Mouse (Mus musculus): Measurements from ENCODE around the gene Jakmip3. TPM values are rescaled to one million over a fixed set of nuclear protein-coding genes. Genes with fewer than 3 reads are reported as not detected.
A peak's percentile ranks its signal among the peaks of the same experiment; 100 is the strongest.

Jakmip3 gene
- total and polyA plus RNA-seq, 3 experiments, result not detected

DNA sequence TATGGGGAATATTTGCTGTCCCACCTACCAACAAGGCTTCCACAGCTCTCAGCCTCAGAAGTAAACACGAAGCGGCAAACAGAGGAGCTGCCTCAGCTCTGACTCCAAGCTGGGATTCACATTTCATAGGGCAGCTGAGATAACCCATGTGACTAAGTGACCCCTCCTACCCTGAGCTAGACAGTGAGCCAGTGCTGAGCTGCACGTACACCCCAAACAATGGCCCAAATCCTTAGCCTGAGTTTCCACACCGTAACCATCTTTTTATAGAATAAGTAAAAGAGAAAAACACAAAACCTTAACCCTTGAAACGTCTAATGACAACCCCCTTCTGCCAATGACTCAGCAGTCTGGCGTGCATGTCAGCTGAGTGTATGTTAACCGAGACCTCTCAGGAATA is 33.5 kb upstream of the Jakmip3 start:
- Histone ChIP-seq H3K79me2 (replicated peaks; ENCODE audit: control insufficient read depth, extremely low read depth, insufficient read depth, poor library complexity, severe bottlenecking) (no peaks in the 10 kb centered on the region), H3K4me3 (replicated peaks in 1 of 3; ENCODE audit: low read depth in 2 of 3, low read length in 2 of 3, poor library complexity in 1 of 3) (peak overlapping the region in 2 of 3 experiments; percentile 0 to 95), H3K36me3 (replicated peaks in 1 of 2; ENCODE audit: control insufficient read depth in 1 of 2, insufficient read depth in 1 of 2, low read length in 1 of 2) (no peaks in the 10 kb centered on the region), H3K4me2 (ENCODE audit: insufficient read depth, low read depth, poor library complexity, severe bottlenecking) (peak overlapping the region; percentile 19), H3K4me1 (ENCODE audit: control insufficient read depth in 1 of 2, insufficient read depth in 2 of 2) (peaks cover 12 to 39% of the 10 kb centered on the region in 2 experiments), H3K9me3 (replicated peaks; ENCODE audit: low read length) (no peaks in the 10 kb centered on the region), H3K9ac (ENCODE audit: insufficient read depth, low read depth) (no peak overlapping the region; the same call in 1 of the 2 replicates), H3K27ac (ENCODE audit: insufficient read depth, low read depth) (no peak overlapping the region), H3K27me3 (replicated peaks) (peaks cover 10% of the 10 kb centered on the region)
- in situ Hi-C loops (cut with MboI; ENCODE audit: low pct_ligation_motif_present, low pct_unique_long_range_greater_than_20kb, low sequenced_read_pairs), result no loop called here
- TF ChIP-seq MEF2A (IDR thresholded peaks at IDR 0.05; ENCODE audit: borderline replicate concordance, low read depth, low read length) (peak; percentile 49; the same call in 1 of the 2 replicates), RAD21 (IDR thresholded peaks at IDR 0.05; ENCODE audit: low read depth, low read length) (no peak), NRF1 (IDR thresholded peaks at IDR 0.05; ENCODE audit: low read depth, low read length) (no peak), TCF12 (IDR thresholded peaks at IDR 0.05; ENCODE audit: low read depth, low read length) (peak; percentile 25; the same call in 1 of the 2 replicates), BHLHE40 (IDR thresholded peaks at IDR 0.05; ENCODE audit: low read depth, low read length) (peak; percentile 89), ETS1 (conservative IDR thresholded peaks at IDR 0.05; ENCODE audit: low read depth, low read length) (peak; percentile 86), MXI1 (IDR thresholded peaks at IDR 0.05; ENCODE audit: low read depth, low read length) (peak; percentile 71; the same call in 1 of the 2 replicates), SIN3A (IDR thresholded peaks at IDR 0.05; ENCODE audit: low read length) (peak; percentile 65; the same call in 1 of the 2 replicates), ZMIZ1 (IDR thresholded peaks at IDR 0.05; ENCODE audit: low read depth, low read length) (no peak), USF1 (IDR thresholded peaks at IDR 0.05; ENCODE audit: low read depth, low read length) (peak; percentile 58), POLR2A (IDR thresholded peaks at IDR 0.05; ENCODE audit: low read depth, low read length) (no peak), CHD1 (IDR thresholded peaks at IDR 0.05; ENCODE audit: low read depth, low read length) (0 out of 2 replicates have a peak, but pooled peaks have one; percentile 44), TBP (conservative IDR thresholded peaks at IDR 0.05; ENCODE audit: low read depth, low read length) (0 out of 2 replicates have a peak, but pooled peaks have one; percentile 20), ZC3H11A (IDR thresholded peaks at IDR 0.05; ENCODE audit: low read depth, low read length) (no peak), ZNF384 (IDR thresholded peaks at IDR 0.05; ENCODE audit: low read depth, low read length) (no peak), IRF4 (IDR thresholded peaks at IDR 0.05; ENCODE audit: low read depth, low read length) (no peak), MAZ (IDR thresholded peaks at IDR 0.05; ENCODE audit: low read depth, low read length) (no peak; the same call in 1 of the 2 replicates), USF2 (conservative IDR thresholded peaks at IDR 0.05; ENCODE audit: low read depth, low read length) (0 out of 2 replicates have a peak, but pooled peaks have one; percentile 11), MAFK (IDR thresholded peaks at IDR 0.05; ENCODE audit: insufficient replicate concordance, low read length) (peak; percentile 64; the same call in 1 of the 2 replicates)
- peak; percentile 21 for DNase-seq (ENCODE audit: extremely low read depth)
- dilution Hi-C loops (cut with MboI; ENCODE audit: extremely low pct_ligation_motif_present, extremely low pct_unique_long_range_greater_than_20kb, low sequenced_read_pairs), result no loop called here

DNA sequence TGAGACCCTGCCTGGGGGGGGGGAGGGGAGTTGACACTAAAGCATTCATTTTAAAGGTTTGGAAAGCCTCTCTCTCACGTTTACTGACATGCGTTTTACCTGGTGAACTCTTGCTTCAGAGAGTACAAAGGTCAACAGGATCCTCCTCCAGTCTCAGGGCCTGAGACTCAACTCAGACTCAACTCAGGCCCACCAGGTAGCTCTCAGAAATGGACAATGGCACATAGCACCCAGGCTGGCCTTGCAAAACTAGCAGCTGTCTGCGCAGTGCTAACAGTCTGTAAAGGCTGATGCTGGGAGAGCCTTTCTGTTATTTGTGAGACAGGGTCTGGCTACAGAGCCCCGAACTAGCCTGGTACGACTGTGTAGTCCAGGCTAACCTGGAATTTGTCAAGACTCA is 32.6 kb upstream of the Jakmip3 start:
- in situ Hi-C loops (cut with MboI; ENCODE audit: low pct_ligation_motif_present, low pct_unique_long_range_greater_than_20kb, low sequenced_read_pairs), result no loop called here

More for the DNA sequence above, 32.6 kb upstream of the Jakmip3 start:
- Histone ChIP-seq H3K4me3 (replicated peaks in 1 of 3; ENCODE audit: low read depth in 2 of 3, low read length in 2 of 3, poor library complexity in 1 of 3) (peak overlapping the region in 1 of 3 experiments; percentile 95), H3K4me1 (ENCODE audit: control insufficient read depth in 1 of 2, insufficient read depth in 2 of 2) (peaks cover 12 to 39% of the 10 kb centered on the region in 2 experiments), H3K4me2 (ENCODE audit: insufficient read depth, low read depth, poor library complexity, severe bottlenecking) (peak overlapping the region; percentile 91; the same call in 1 of the 2 replicates), H3K9me3 (replicated peaks; ENCODE audit: low read length) (no peaks in the 10 kb centered on the region), H3K27ac (ENCODE audit: insufficient read depth, low read depth) (no peak overlapping the region), H3K36me3 (replicated peaks in 1 of 2; ENCODE audit: control insufficient read depth in 1 of 2, insufficient read depth in 1 of 2, low read length in 1 of 2) (no peaks in the 10 kb centered on the region), H3K79me2 (replicated peaks; ENCODE audit: control insufficient read depth, extremely low read depth, insufficient read depth, poor library complexity, severe bottlenecking) (no peaks in the 10 kb centered on the region), H3K9ac (ENCODE audit: insufficient read depth, low read depth) (no peak overlapping the region), H3K27me3 (replicated peaks) (peaks cover 12% of the 10 kb centered on the region)
- TF ChIP-seq ELF1 (IDR thresholded peaks at IDR 0.05; ENCODE audit: low read depth, low read length) (no peak), MXI1 (IDR thresholded peaks at IDR 0.05; ENCODE audit: low read depth, low read length) (no peak), PAX5 (IDR thresholded peaks at IDR 0.05; ENCODE audit: low read length) (no peak), RAD21 (IDR thresholded peaks at IDR 0.05; ENCODE audit: low read depth, low read length) (no peak), TBP (conservative IDR thresholded peaks at IDR 0.05; ENCODE audit: low read depth, low read length) (no peak), JUND (conservative IDR thresholded peaks at IDR 0.05; ENCODE audit: low read depth, low read length) (no peak), MAFK (IDR thresholded peaks at IDR 0.05; ENCODE audit: insufficient replicate concordance, low read length) (no peak), GABPA (IDR thresholded peaks at IDR 0.05; ENCODE audit: insufficient replicate concordance, low read depth, low read length) (no peak), TCF12 (IDR thresholded peaks at IDR 0.05; ENCODE audit: low read depth, low read length) (no peak), NELFE (IDR thresholded peaks at IDR 0.05; ENCODE audit: low read depth, low read length) (no peak), USF1 (IDR thresholded peaks at IDR 0.05; ENCODE audit: low read depth, low read length) (no peak), ETS1 (conservative IDR thresholded peaks at IDR 0.05; ENCODE audit: low read depth, low read length) (no peak), HCFC1 (IDR thresholded peaks at IDR 0.05; ENCODE audit: low read depth, low read length) (no peak), E2F4 (IDR thresholded peaks at IDR 0.05; ENCODE audit: insufficient replicate concordance, low read depth, low read length) (no peak), ZNF384 (IDR thresholded peaks at IDR 0.05; ENCODE audit: low read depth, low read length) (no peak), IRF4 (IDR thresholded peaks at IDR 0.05; ENCODE audit: low read depth, low read length) (no peak), MYC (IDR thresholded peaks at IDR 0.05; ENCODE audit: low read depth, low read length) (no peak), ZC3H11A (IDR thresholded peaks at IDR 0.05; ENCODE audit: low read depth, low read length) (no peak)
- no peak for DNase-seq (ENCODE audit: extremely low read depth)
- dilution Hi-C loops (cut with MboI; ENCODE audit: extremely low pct_ligation_motif_present, extremely low pct_unique_long_range_greater_than_20kb, low sequenced_read_pairs), result no loop called here
